Mouse (Mus musculus) c-Kit-positive CD71-positive TER-119-negative erythroid progenitor cells, embryonic 14.5 days (primary cell): Measurements from ENCODE around the gene Clpsl2.

ENCODE experiments used
- DNase-seq: peaks from one replicate; pipeline ENCODE4 v3.0.0-alpha.2; 2013; ENCODE audit warnings: low read depth

Gene Clpsl2

DNA sequence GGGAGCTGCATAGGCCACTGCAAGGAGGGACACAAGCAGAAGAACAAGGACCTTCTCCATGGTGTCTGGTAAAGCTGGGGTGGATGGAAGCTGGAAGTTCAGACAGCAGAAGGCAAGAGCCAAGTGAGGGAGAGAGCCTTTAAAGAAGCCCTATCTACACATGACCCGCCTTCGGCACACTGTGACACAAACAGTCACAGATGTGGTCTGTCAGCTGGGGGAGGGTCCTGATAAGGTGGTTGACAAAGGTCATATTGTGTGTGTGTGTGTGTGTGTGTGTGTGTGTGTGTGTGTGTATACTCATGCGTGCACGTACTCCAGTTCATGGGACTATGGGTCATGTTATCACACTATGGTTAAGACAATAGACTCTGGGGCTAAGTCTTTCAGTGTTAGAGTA, 11.4 kb downstream of the Clpsl2 start, which contains the start of gene Clps:
Gene Clps, minus strand, starts transcription at position 169 of the 400 bp plus-strand sequence.
- DNase-seq, result no peak

DNA sequence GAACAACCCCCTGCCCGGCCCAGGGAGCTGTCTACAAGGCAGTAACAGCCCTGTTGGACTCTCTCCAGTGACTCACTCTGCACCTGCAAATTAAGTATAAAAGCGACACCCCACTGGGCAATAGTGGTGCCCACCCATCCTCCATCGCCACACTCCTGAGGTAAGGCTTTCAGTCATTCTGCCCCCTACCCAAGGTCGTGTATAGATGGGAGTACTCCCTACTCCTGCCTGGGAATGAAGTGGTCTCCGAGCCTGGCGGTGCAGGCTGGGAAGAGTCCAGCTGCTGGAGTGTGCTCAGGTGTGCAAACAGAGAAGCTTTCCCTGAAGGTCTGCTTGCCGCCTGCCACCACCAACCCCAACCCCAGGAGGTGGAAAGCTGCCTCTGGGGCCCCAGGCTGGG, 12.4 kb downstream of the Clpsl2 start:
- no peak for DNase-seq

DNA sequence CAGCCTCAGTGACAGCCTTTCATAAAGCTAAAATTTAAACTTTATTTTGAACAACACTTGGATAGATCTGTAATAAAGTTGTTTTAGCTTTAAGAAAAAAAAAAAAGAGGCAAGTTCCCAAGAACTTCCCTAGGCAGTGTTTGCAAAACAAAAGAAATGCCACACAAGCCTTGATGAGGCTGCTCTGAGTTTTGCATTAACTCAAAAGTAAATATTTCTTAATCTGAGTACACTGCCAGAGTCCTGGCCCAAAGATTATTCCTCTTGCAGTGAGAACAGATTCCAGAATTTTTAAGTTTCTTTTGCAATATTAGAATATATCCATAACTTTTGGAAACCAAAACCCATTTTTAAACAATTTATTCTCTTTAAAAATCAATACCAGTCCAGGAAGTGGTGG, 16.0 kb downstream of the Clpsl2 start:
- DNase-seq, result no peak

GRCm38 (mm10) chr17:28567541-28567940, 18.3 kb downstream of the Clpsl2 start:
- no peak for DNase-seq

GRCm38 (mm10) chr17:28571868-28572267, 22.7 kb downstream of the Clpsl2 start:
- no peak for DNase-seq

GRCm38 (mm10) chr17:28572521-28572920, 23.3 kb downstream of the Clpsl2 start:
- DNase-seq, result no peak

- no peak for DNase-seq
Observed at GRCm38 (mm10) chr17:28572941-28573340, 23.7 kb downstream of the Clpsl2 start.

- DNase-seq, result peak; percentile 45
Observed at GRCm38 (mm10) chr17:28575244-28576125, 26.3 kb downstream of the Clpsl2 start, which contains the start of gene Lhfpl5. TSS of gene Lhfpl5 (plus strand) at chr17:28575641.

DNA sequence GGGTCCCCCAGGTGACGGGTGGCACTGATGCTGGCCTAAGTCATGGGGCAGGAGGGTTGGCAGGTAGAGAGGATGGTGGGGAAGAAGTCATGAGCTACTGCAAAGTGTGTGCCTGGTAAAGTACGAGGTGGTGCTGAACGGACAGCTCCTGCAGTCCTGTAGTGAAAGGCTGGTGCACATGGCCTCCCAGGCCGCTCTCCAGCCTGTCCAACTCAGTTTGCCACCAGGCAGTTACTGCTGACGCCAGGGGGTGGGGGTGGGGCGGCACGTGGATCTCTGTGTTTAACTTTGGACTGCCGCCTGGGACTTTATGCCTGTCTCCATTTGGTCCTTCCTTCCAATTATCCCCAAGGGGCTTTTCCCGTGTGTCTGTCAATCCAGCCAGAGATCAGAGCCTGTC, 31.2 kb downstream of the Clpsl2 start:
- DNase-seq, result peak; percentile 67

- DNase-seq, result no peak
Observed at GRCm38 (mm10) chr17:28581056-28581455, 31.8 kb downstream of the Clpsl2 start.

DNA sequence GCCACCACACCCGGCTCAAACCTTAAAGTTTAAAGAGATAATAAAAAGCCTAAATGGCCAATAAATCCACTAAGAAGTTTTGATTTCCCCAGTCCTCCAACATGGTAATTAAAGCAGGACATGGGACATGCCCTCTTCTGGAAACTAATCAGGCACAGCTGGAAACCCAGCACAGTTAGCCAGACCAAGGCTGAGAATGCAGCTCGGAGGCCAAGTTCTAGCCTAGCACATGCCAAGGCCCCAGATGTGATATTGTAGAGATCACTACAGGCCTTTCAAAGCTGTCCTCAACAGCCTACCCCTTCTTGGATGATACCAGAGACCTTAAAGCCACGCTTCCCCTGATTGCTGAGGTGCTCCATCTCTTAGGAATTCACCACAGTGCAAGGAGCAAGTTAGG, 37.3 kb downstream of the Clpsl2 start:
- no peak for DNase-seq

DNA sequence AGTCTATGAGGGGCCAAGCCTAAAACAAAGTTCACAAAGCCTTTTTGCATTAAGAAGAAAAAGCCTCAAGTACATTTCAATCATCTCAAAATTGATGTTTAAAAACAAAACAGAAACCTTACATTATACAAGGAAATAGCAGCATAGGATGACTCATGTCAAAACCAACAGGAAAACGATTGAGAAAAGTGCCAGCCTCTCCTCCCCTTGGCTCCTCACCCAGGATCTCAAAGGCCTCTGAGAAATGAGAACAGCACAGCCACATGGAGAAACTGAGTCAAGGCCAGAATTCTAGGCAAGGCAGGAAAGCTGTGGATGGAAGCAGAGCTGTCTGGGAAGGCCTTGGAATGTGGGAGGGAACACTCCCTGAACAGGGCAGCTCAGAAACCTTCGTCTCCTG, 39.4 kb downstream of the Clpsl2 start:
- DNase-seq, result no peak

GRCm38 (mm10) chr17:28590596-28590995, 41.4 kb downstream of the Clpsl2 start:
- no peak for DNase-seq

DNA sequence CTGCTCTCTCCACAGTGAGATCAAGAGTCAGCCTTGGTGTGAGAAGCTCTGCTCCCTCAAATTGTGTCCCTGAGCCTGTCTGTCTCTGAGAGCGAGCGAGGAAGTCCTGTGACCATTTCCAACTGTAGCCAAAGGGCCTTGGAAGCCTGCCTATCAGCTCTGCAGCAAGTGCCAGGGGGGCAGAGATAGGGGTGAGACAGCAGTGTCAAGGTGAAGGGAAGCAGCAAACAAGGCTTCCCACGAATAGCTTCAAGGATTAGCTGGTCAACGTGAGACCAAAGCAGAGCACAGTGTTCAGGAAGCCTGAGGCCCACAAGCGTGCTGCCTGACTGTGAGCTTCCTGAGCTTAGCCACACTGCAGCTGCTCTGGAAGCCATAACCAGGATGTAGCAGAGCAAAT, 42.3 kb downstream of the Clpsl2 start:
- DNase-seq, result no peak

DNA sequence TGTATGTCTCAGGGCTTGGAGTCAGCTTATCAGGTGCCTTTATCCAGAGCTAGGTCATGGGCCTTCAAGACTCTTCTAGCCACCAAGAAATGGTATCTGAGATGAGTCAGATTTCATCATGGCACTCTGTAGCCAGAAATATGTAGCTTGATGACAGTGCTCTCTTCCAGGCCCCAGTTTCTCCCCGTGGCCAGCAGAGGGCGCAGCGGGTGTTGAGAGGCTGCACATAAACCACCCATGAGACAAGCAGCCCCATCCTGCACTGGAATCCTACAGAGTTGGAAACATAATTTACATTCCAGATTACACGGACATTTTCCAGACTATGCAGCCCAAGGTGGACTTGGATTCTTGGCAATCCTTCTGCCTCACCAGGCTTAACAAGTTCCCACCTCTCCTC, 43.8 kb downstream of the Clpsl2 start:
- peak; percentile 64 for DNase-seq

- no peak for DNase-seq
Observed at GRCm38 (mm10) chr17:28593965-28594364, 44.8 kb downstream of the Clpsl2 start.

GRCm38 (mm10) chr17:28600780-28601179, 51.6 kb downstream of the Clpsl2 start:
- DNase-seq, result no peak

- DNase-seq, result no peak
Observed at GRCm38 (mm10) chr17:28601557-28602250, 52.5 kb downstream of the Clpsl2 start.
